Mouse (Mus musculus): ENCODE measurements at regions not wholly inside any gene's neighbourhood (a gene's known extent, or its start where the extent isn't known, plus 50 kb on each side); places are given as distances from the start of the nearest gene placed in this dataset.

DNA sequence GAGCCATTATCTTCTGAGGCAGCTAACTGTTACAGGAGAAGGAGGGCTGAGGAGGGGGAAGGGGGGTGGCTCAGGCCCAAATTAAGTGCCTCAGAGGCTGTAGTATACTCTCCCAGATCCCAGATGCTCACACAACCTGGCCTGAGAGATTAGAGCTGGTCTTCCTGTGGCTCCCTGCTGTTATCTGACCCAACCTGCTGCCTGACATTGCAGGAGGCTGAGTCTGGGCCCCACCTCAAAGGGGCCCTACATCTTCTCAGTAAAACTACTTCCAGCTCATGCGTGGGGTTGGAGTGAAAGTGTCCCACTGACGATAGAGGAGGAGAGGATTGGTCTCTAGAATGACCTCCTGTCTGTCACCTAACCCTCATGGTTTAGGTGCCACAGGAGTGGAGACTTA lies 64.0 kb upstream of the Lmo2 start:
- DNase-seq: no peak

DNA sequence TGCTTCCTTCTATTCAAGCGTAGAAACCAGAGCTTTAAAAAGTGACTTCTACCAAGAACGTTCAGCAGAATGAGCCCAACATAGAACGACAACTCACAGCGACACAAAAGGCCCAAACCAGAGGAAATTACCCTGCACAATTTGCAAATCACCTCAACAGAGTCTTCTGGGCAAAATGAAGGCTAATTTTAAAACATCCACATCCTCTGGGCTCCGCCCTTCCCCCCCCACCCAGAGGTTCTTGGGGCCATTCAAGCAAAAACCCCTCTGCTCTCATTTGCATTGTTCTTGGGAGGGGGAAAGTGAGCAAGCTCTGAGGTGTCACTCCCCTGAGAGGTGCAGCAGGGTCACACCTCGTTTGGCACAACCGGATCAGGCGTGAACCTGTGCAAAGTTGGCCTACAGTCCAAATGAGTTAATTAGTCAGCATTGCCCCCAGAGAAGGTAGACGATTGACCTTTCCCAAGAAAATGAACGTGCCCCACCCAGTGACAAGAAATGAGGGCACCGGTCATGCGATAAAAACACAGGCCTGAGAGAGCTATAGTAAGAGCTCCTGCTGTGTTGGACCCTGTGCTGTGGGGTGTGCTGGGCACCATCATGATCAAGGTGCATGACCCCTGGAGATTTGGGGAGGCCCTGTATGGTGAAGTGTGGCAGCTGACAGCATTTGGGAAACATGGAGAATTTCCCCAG lies 62.7 kb upstream of the Lmo2 start:
- no peak for DNase-seq

DNA sequence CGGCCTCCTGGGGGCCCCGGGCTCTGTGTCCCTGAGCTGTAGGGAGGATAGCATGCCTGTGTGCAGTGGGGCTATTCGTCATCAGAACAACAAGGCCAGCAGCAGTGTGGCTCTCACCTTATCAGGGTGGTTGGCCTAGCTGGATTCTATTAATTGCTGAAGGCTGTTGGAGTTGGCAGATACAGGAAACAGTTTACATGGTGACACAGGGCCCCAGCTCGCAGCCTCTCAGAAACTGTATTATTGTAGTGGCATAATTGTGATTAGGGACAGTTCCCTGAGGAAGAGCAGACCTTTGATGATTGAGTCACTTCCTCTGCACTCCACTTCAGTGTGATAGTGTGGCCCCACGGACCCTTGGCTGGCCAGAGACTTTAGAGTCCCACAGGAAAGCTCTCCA lies 61.6 kb upstream of the Lmo2 start:
- DNase-seq: no peak

DNA sequence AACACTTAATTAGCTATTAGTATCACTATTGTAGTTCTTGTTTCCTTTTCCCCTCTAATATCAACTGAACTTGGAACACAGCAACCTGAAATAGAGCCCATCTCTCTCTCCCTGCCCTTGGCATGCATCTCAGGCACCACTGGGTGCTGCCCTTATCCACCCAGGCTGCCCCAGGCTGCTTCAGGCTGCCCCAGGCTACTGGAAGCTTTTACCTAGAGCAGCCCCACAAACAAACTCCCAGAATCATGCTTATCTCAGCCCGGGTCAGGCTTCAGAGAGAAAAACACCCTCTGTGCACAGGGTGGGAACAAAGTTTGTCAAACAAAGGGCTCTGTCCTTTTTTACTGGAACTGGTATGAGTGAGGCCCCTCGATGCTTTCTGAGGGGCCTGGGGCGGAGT lies 61.0 kb upstream of the Lmo2 start:
- no peak for DNase-seq

DNA sequence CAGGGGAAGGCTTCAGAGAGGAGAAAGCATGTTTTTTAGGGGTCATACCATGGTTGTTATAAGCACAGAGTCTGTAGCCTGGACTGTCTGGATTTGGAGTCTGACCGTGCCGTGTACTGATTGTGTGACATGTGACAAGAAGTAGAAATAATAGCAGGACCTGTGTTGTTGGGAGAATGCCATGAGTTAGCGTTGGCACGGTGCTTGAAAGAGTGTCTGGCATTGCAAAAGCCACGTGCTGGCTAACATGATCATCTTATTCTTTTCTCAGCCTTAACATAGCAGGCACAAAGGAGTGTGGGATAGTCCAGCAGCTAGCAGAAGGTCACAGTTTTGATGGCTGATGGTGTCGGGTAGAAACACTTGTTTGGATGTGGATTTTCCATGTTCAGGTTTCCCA lies 58.1 kb upstream of the Lmo2 start:
- DNase-seq: no peak

DNA sequence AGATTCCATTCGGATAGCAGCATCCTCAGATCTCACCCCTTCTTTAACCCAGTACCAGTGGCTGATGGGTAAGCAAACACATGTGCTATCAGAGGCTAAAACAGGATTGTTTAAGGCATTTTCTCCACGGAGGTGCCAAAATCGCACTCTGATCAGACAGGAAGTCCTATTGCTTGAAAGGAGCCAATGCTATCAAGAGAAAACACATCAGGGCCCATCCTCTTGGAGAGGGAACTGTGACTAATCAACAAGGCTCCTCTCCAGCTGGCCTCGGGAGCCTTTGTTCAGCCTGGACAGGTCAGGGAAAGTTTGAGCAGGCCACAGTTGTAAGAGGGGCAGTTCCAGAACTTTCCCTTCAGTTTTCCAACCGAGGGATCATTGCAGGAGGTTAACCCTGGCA lies 57.4 kb upstream of the Lmo2 start:
- DNase-seq: no peak

DNA sequence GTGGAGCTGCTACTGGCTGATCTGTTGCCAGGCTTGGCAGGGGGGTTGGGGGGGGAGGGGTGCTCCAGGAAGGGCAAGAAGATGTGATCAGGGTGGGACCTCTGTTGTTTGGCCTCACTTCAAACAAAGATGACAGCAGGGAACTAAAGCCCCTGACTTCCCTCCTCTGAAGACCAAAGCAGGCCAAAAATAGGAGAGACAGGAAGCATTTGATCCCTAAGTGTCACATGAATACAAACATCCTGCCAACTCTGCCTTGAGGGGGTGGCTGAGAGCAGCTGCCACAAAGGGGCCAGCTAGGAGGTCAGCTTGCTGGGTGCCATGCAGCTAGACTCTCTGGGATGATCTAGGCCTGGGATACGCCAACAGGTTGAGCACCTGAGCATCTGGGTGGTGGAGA lies 56.3 kb upstream of the Lmo2 start:
- DNase-seq: no peak

DNA sequence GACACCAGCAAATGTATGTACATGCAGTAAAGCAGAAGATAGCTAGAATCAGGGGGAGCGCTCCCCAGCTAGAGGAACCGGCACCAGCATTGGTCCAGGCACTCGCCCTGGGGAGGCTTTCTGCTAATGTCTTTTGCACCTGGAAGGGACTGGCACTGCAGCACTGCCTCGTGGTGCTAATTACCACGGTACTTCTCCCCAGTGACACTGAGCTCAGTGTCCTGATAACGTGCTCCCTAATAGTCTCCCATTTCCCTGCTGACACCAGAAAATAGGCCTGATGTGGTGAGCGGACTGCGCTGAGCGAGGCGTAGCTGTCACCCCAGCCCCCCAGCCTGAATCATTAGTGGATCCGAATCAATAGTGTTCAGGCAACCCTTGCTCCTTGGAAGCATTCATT lies 55.0 kb upstream of the Lmo2 start:
- no peak for DNase-seq

DNA sequence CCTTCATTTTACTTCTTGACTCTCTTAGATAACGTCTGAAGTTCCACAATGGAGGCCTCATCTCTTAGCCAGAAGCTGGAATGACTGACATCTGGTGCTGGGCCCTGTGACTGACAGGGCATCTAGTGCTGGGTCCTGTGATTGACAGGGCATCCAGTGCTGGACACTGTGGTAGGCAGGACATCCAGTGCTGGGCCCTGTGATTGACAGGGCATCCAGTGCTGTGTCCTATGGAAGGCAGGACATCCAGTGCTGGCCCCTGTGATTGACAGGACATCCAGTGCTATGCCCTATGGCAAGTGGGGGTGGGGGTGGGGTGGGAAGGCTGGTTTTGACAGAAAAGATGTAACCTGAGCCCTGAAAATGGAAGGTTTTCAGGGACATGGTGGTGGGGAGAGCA lies 52.1 kb upstream of the Lmo2 start:
- no peak for DNase-seq

DNA sequence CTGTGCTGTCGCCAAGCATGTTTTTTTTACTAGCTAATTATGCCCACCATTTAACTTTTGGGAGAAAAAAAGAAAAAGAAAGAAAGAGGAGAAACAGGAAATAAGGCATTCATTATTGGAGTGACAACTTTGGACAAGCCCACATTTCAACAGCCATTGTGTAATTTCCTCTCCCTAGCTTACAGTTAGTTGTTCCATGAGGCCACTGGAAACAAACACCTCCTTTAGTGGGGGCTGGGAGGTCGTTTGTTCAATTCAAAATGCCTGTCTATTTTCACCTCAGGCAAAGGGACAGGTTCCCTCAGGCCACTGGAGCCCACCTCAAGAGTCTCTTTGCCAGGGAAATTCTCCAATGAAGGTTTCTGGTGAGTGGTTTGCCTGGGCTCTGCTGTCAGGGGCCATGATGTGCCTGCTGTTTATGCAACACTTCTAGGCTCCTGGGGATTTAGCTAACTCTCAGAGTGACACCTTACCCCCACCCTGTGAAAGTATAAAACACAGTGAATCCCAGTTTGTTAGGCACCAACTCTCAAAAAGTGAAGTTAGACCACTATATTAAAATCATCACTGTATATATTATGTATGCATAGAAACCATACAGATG lies 51.1 kb upstream of the Lmo2 start:
- DNase-seq: no peak
